Mouse (Mus musculus) stomach, embryonic 16.5 days (tissue): ENCODE results near the gene Tmem217. TPM values are rescaled to one million over a fixed set of nuclear protein-coding genes. Genes with fewer than 3 reads are reported as not detected.

ENCODE experiments used
- ATAC-seq: fragments of 200-750 bp; cut with Nextera tagmentation; 2 replicates; pipeline ENCODE4 v1.8.0; 2017; ENCODE audit warnings: moderate number of reproducible peaks, moderate TSS enrichment; ENCODE audit not compliant: insufficient read depth, low FRiP score
- H3K27ac ChIP-seq: fragments of 300-500 bp; sonication (generic); 2 replicates; pipeline ENCODE4 v1.5.1; 2014; ENCODE audit warnings: low read length
- H3K27me3 ChIP-seq: fragments of 300-500 bp; sonication (generic); 2 replicates; pipeline ENCODE4 v1.6.1; 2014; ENCODE audit warnings: low read length, control low read depth, mixed read lengths; ENCODE audit not compliant: control insufficient read depth, insufficient read depth
- H3K36me3 ChIP-seq: fragments of 300-500 bp; sonication (generic); 2 replicates; pipeline ENCODE4 v1.6.1; 2014; ENCODE audit warnings: low read length; ENCODE audit not compliant: control insufficient read depth, insufficient read depth
- H3K4me1 ChIP-seq: fragments of 300-500 bp; sonication (generic); 2 replicates; pipeline ENCODE4 v1.6.1; 2014; ENCODE audit warnings: low read length, control low read depth, mixed read lengths; ENCODE audit not compliant: control insufficient read depth, insufficient read depth
- H3K4me2 ChIP-seq: fragments of 300-500 bp; sonication (generic); 2 replicates; pipeline ENCODE4 v1.6.1; 2014; ENCODE audit warnings: low read depth, low read length, mixed read lengths
- H3K4me3 ChIP-seq: fragments of 300-500 bp; sonication (generic); replicated peaks from 2 replicates; pipeline ENCODE4 v1.5.1; 2014; ENCODE audit warnings: mild to moderate bottlenecking, low read length
- H3K9ac ChIP-seq: fragments of 300-500 bp; sonication (generic); 2 replicates; pipeline ENCODE4 v1.6.1; 2014; ENCODE audit warnings: low read length
- H3K9me3 ChIP-seq: fragments of 300-500 bp; sonication (generic); replicated peaks from 2 replicates; pipeline ENCODE4 v1.6.1; 2016; ENCODE audit warnings: low read length, control low read depth; ENCODE audit not compliant: control insufficient read depth
- WGBS: fragments of 180-500 bp; shearing (Covaris S2); extraction: QIAGEN DNeasy Blood & Tissue Kit; methylation state at CpG from one replicate; pipeline ENCODE4 v1.1.7; 2014; 5-methylcytosine and 5-hydroxymethylcytosine counted together
- polyA plus RNA-seq: library from polyadenylated mRNA; unstranded; fragments of >200 nt; fragmentation: Nextera tagmentation; extraction: Ambion mirVana; gene quantifications from 2 replicates; pipeline ENCODE4 v1.2.1, GENCODE M21; 2015

The Tmem217 gene
- polyA plus RNA-seq, 1 experiment from 2014 or later, result 0.61 TPM

GRCm38 (mm10) chr17:29556456-29556855 is 4.3 kb upstream of the Tmem217 start:
- 67% methylated on average over 10 of the region's 10 CpGs for WGBS
- Histone ChIP-seq H3K36me3 (no peaks in the 10 kb centered on the region), H3K9me3 (no peaks in the 10 kb centered on the region), H3K27me3 (no peaks in the 10 kb centered on the region), H3K27ac (peak overlapping the region; percentile 83), H3K4me2 (no peak overlapping the region), H3K4me3 (no peak overlapping the region), H3K9ac (peak overlapping the region; percentile 48; the same call in 1 of the 2 replicates), H3K4me1 (peaks cover 10% of the 10 kb centered on the region)
- ATAC-seq, result no peak

GRCm38 (mm10) chr17:29554176-29554575 is 2.0 kb upstream of the Tmem217 start:
- H3K27ac ChIP-seq, result no peak overlapping the region
- H3K36me3 ChIP-seq, result no peaks in the 10 kb centered on the region
- no peaks in the 10 kb centered on the region for H3K9me3 ChIP-seq
- H3K4me1 ChIP-seq, result peaks cover 26% of the 10 kb centered on the region
- H3K4me2 ChIP-seq, result no peak overlapping the region
- no peaks in the 10 kb centered on the region for H3K27me3 ChIP-seq
- H3K9ac ChIP-seq, result no peak overlapping the region
- H3K4me3 ChIP-seq, result no peak overlapping the region
- ATAC-seq, result no peak

GRCm38 (mm10) chr17:29551019-29551418 is 1.2 kb downstream of the Tmem217 start:
- Histone ChIP-seq H3K4me2 (peak overlapping the region; percentile 85), H3K27ac (no peak overlapping the region), H3K4me1 (peaks cover 18% of the 10 kb centered on the region), H3K9ac (0 out of 2 replicates have a peak overlapping the region, but pooled peaks have one; percentile 97), H3K27me3 (no peaks in the 10 kb centered on the region), H3K9me3 (no peaks in the 10 kb centered on the region), H3K36me3 (no peaks in the 10 kb centered on the region), H3K4me3 (no peak overlapping the region)
- 42% methylated on average over 6 of the region's 6 CpGs for WGBS
- ATAC-seq, result no peak

- H3K9me3 ChIP-seq, result no peaks in the 10 kb centered on the region
- peaks cover 18% of the 10 kb centered on the region for H3K4me1 ChIP-seq
- ATAC-seq, result peak; percentile 100
- no peaks in the 10 kb centered on the region for H3K36me3 ChIP-seq
- no peaks in the 10 kb centered on the region for H3K27me3 ChIP-seq
- WGBS, result under 1% methylated on average over 44 of the region's 44 CpGs
- H3K4me2 ChIP-seq, result peak within 1 kb of the TSS; percentile 85
- peak within 1 kb of the TSS; percentile 97 for H3K9ac ChIP-seq
- peak within 1 kb of the TSS; percentile 42; the same call in 1 of the 2 replicates for H3K27ac ChIP-seq
- H3K4me3 ChIP-seq, result peak within 1 kb of the TSS; percentile 97
Observed at GRCm38 (mm10) chr17:29549543-29550428, 2.4 kb downstream of the Tmem217 start, which contains the start of the genes Gm17657 and Tbc1d22b. TSS of gene Gm17657 (minus strand) at chr17:29549638. TSS of gene Tbc1d22b (plus strand) at chr17:29549785.

GRCm38 (mm10) chr17:29548994-29549393 is 3.2 kb downstream of the Tmem217 start:
- no peaks in the 10 kb centered on the region for H3K9me3 ChIP-seq
- ATAC-seq, result no peak
- no peaks in the 10 kb centered on the region for H3K27me3 ChIP-seq
- WGBS, result 49% methylated on average over 8 of the region's 8 CpGs
- peak overlapping the region; percentile 97 for H3K4me3 ChIP-seq
- peaks cover 18% of the 10 kb centered on the region for H3K4me1 ChIP-seq
- H3K36me3 ChIP-seq, result no peaks in the 10 kb centered on the region
- no peak overlapping the region for H3K9ac ChIP-seq
- no peak overlapping the region for H3K27ac ChIP-seq
- H3K4me2 ChIP-seq, result peak overlapping the region; percentile 85

- H3K36me3 ChIP-seq, result no peaks in the 10 kb centered on the region
- H3K4me3 ChIP-seq, result no peak overlapping the region
- 64% methylated on average over 3 of the region's 3 CpGs for WGBS
- ATAC-seq, result no peak
- H3K27ac ChIP-seq, result no peak overlapping the region
- peaks cover 18% of the 10 kb centered on the region for H3K4me1 ChIP-seq
- H3K9me3 ChIP-seq, result no peaks in the 10 kb centered on the region
- H3K9ac ChIP-seq, result no peak overlapping the region
- no peaks in the 10 kb centered on the region for H3K27me3 ChIP-seq
- H3K4me2 ChIP-seq, result no peak overlapping the region
Observed at GRCm38 (mm10) chr17:29548494-29548893, 3.7 kb downstream of the Tmem217 start.

GRCm38 (mm10) chr17:29545241-29545640 is 6.9 kb downstream of the Tmem217 start:
- 90% methylated on average over 5 of the region's 5 CpGs for WGBS
- H3K4me2 ChIP-seq, result no peak overlapping the region
- no peak for ATAC-seq
- H3K27ac ChIP-seq, result no peak overlapping the region
- no peaks in the 10 kb centered on the region for H3K36me3 ChIP-seq
- peaks cover 7% of the 10 kb centered on the region for H3K4me1 ChIP-seq
- H3K4me3 ChIP-seq, result no peak overlapping the region
- H3K9me3 ChIP-seq, result no peaks in the 10 kb centered on the region
- no peaks in the 10 kb centered on the region for H3K27me3 ChIP-seq
- H3K9ac ChIP-seq, result no peak overlapping the region

- no peak for ATAC-seq
- H3K36me3 ChIP-seq, result no peaks in the 10 kb centered on the region
- no peaks in the 10 kb centered on the region for H3K9me3 ChIP-seq
Observed at GRCm38 (mm10) chr17:29544064-29544463, 8.1 kb downstream of the Tmem217 start.

More at GRCm38 (mm10) chr17:29544064-29544463, 8.1 kb downstream of the Tmem217 start:
- Histone ChIP-seq H3K27ac (no peak overlapping the region), H3K4me2 (no peak overlapping the region), H3K4me3 (no peak overlapping the region), H3K4me1 (0 out of 2 replicates have a peak, but pooled peaks cover 2% of the 10 kb centered on the region), H3K27me3 (no peaks in the 10 kb centered on the region), H3K9ac (no peak overlapping the region)
- 68% methylated on average over 2 of the region's 2 CpGs for WGBS
